ENCODE assay signal across 9 mouse cellular contexts in the genomic region with DNA sequence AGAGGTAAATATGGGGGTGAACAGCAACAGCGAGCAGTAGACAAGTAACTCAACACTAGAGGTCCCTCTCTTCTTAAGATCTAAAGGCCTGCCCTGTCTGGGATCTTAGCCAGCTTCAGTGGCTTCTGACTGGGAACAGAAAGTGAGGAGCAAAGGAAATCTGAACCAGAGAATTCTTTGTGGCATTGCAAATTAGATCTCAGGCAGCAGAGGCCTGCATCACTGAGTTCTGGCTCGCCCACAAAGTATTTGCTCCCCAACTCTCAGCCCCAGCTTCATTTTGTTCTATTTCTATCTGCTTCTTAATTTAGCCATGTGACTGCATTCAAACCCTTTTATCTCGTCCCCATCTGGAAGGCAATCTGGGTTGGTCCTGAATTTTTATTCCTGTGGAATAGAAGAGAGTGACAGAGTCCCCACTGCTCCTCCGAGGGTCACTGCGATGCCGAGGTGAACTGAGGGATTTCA.
DNase-seq lines count a peak whose midpoint lies in the region; ATAC-seq lines count a peak whose summit lies in the region.
"Had no signal": no experiment of that assay in that cellular context is flagged by ENCODE, and none has a peak within 500 bp of the region (broad histone marks: within the 10 kb centered on the region; RNA-seq: fewer than 3 reads in every experiment).

No protein-coding gene starts in this region.

- no peak for DNase-seq in hindbrain, embryonic 11.5 days (ENCODE audit: low spot score)
- peak; percentile 69 for DNase-seq in adipocyte (ENCODE audit: low spot score)
- DNase-seq in heart, postnatal 36 days: peak; percentile 7 to 11
- DNase-seq in left cerebral cortex, adult 8-10 months (ENCODE audit: low spot score in 2 of 2): peak; percentile 21 to 81
- peak; percentile 70 to 73 for DNase-seq in right cerebral cortex, adult 2 months (ENCODE audit: low spot score in 2 of 2)
- no peak for DNase-seq in thymus, postnatal 0 days (ENCODE audit: low spot score)

- no peak overlapping the region for H3K4me3 ChIP-seq in hindbrain, embryonic 13.5 days
- H3K4me3 ChIP-seq in hindbrain, embryonic 11.5 days (ENCODE audit: low read depth, low read length): no peak overlapping the region
- no peak overlapping the region for H3K4me3 ChIP-seq in embryonic facial prominence, embryonic 12.5 days
- H3K4me3 ChIP-seq: limb, embryonic 12.5 days had no signal

- intact Hi-C loops in heart, postnatal 36 days (cut with DNase I): loop anchor here (5.0 to 10.0 kb wide), 3 partner anchors 396 to 1049 kb away; no protein-coding TSS in a partner anchor

- peak overlapping the region; percentile 62 for H3K27ac ChIP-seq in hindbrain, embryonic 13.5 days
- H3K27ac ChIP-seq in hindbrain, embryonic 11.5 days (ENCODE audit: low read depth, low read length): no peak overlapping the region
- H3K27ac ChIP-seq in embryonic facial prominence, embryonic 12.5 days: peak overlapping the region; percentile 42; the same call in 1 of the 2 replicates
- H3K27ac ChIP-seq: limb, embryonic 12.5 days had no signal

- H3K9me3 ChIP-seq in hindbrain, embryonic 13.5 days: no peaks in the 10 kb centered on the region
- H3K9me3 ChIP-seq in hindbrain, embryonic 11.5 days (ENCODE audit: control insufficient read depth, low read length): no peaks in the 10 kb centered on the region
- H3K9me3 ChIP-seq in embryonic facial prominence, embryonic 12.5 days: no peaks in the 10 kb centered on the region
- H3K9me3 ChIP-seq: limb, embryonic 12.5 days had no signal

- no peak overlapping the region for H3K4me2 ChIP-seq in hindbrain, embryonic 13.5 days
- H3K4me2 ChIP-seq in hindbrain, embryonic 11.5 days (replicated peaks; ENCODE audit: low read depth, low read length): no peak overlapping the region
- H3K4me2 ChIP-seq in embryonic facial prominence, embryonic 12.5 days (replicated peaks): no peak overlapping the region
- H3K4me2 ChIP-seq: limb, embryonic 12.5 days had no signal

- WGBS in hindbrain, embryonic 13.5 days: 66% methylated on average over 6 of the region's 6 CpGs
- 70% methylated on average over 6 of the region's 6 CpGs for WGBS in hindbrain, embryonic 11.5 days
- WGBS in embryonic facial prominence, embryonic 12.5 days: 57% methylated on average over 6 of the region's 6 CpGs

- no peaks in the 10 kb centered on the region for H3K36me3 ChIP-seq in hindbrain, embryonic 13.5 days
- no peaks in the 10 kb centered on the region for H3K36me3 ChIP-seq in hindbrain, embryonic 11.5 days (ENCODE audit: control insufficient read depth, insufficient read depth, low read length)
- H3K36me3 ChIP-seq in embryonic facial prominence, embryonic 12.5 days: no peaks in the 10 kb centered on the region
- H3K36me3 ChIP-seq: limb, embryonic 12.5 days had no signal

- no peak overlapping the region for H3K9ac ChIP-seq in hindbrain, embryonic 13.5 days
- H3K9ac ChIP-seq in hindbrain, embryonic 11.5 days (ENCODE audit: low read depth, low read length): no peak overlapping the region
- H3K9ac ChIP-seq in embryonic facial prominence, embryonic 12.5 days: no peak overlapping the region
- H3K9ac ChIP-seq: limb, embryonic 12.5 days had no signal

- H3K27me3 ChIP-seq in hindbrain, embryonic 13.5 days: no peaks in the 10 kb centered on the region
- no peaks in the 10 kb centered on the region for H3K27me3 ChIP-seq in hindbrain, embryonic 11.5 days (ENCODE audit: control insufficient read depth, insufficient read depth, low read length)
- 0 out of 2 replicates have a peak, but pooled peaks cover 3% of the 10 kb centered on the region for H3K27me3 ChIP-seq in embryonic facial prominence, embryonic 12.5 days
- H3K27me3 ChIP-seq: limb, embryonic 12.5 days had no signal

- H3K4me1 ChIP-seq in hindbrain, embryonic 13.5 days (replicated peaks): 0 out of 2 replicates have a peak, but pooled peaks cover 6% of the 10 kb centered on the region
- H3K4me1 ChIP-seq in hindbrain, embryonic 11.5 days (replicated peaks; ENCODE audit: control insufficient read depth, insufficient read depth, low read length): no peaks in the 10 kb centered on the region
- H3K4me1 ChIP-seq in embryonic facial prominence, embryonic 12.5 days: no peaks in the 10 kb centered on the region

- ATAC-seq in hindbrain, embryonic 13.5 days (ENCODE audit: low FRiP score): peak; percentile 59; the same call in 1 of the 2 replicates
- ATAC-seq in hindbrain, embryonic 11.5 days (ENCODE audit: low FRiP score): no peak
- 0 out of 2 replicates have a peak, but pooled peaks have one; percentile 41 for ATAC-seq in embryonic facial prominence, embryonic 12.5 days (ENCODE audit: insufficient number of reproducible peaks, insufficient read depth, low FRiP score, low TSS enrichment)

Comparison
In these comparisons a context has a peak if more than half of its experiments do, and no peak if none do; other contexts are left out.
1. DNase-seq: peak in adipocyte (single experiment), heart, postnatal 36 days (2 of 2), left cerebral cortex, adult 8-10 months (2 of 2) and right cerebral cortex, adult 2 months (2 of 2); none in hindbrain, embryonic 11.5 days (single experiment) and thymus, postnatal 0 days (single experiment).